Mouse (Mus musculus) cortical plate, adult 2 months (tissue): ENCODE results near the gene Gm7694.

Source experiments
- CTCF ChIP-seq: fragments of 200-500 bp; IDR thresholded peaks from 2 replicates; pipeline ENCODE4 v1.5.1; 2011; ENCODE audit warnings: mild to moderate bottlenecking, control low read depth, low read length; ENCODE audit not compliant: insufficient read depth; ENCODE audit errors: extremely low read depth
- POLR2A ChIP-seq: fragments of 200-500 bp; IDR thresholded peaks from 2 replicates; pipeline ENCODE4 v1.6.1; 2011; ENCODE audit warnings: mild to moderate bottlenecking, low read length, control low read depth; ENCODE audit not compliant: insufficient read depth; ENCODE audit errors: extremely low read depth

- no peak for TF ChIP-seq CTCF
- no peak for TF ChIP-seq POLR2A
Measured at GRCm38 (mm10) chr1:170353335-170353734, 47.2 kb upstream of the Gm7694 start.
